Mouse (Mus musculus) brain, embryonic 14.5 days (tissue): ENCODE results near the gene Gfpt1.

Experiments used
- CTCF ChIP-seq: fragments of 200-500 bp; IDR thresholded peaks from 2 replicates; pipeline ENCODE4 v1.5.1; 2012; ENCODE audit warnings: inconsistent platforms, mild to moderate bottlenecking, moderate library complexity, borderline replicate concordance; ENCODE audit not compliant: insufficient read depth, insufficient read length; ENCODE audit errors: extremely low read depth
- POLR2A ChIP-seq: fragments of 200-500 bp; IDR thresholded peaks from 2 replicates; pipeline ENCODE4 v1.6.1; 2012; ENCODE audit warnings: mild to moderate bottlenecking, inconsistent platforms, borderline replicate concordance; ENCODE audit not compliant: poor library complexity, insufficient read depth, insufficient read length, severe bottlenecking; ENCODE audit errors: extremely low read depth

DNA sequence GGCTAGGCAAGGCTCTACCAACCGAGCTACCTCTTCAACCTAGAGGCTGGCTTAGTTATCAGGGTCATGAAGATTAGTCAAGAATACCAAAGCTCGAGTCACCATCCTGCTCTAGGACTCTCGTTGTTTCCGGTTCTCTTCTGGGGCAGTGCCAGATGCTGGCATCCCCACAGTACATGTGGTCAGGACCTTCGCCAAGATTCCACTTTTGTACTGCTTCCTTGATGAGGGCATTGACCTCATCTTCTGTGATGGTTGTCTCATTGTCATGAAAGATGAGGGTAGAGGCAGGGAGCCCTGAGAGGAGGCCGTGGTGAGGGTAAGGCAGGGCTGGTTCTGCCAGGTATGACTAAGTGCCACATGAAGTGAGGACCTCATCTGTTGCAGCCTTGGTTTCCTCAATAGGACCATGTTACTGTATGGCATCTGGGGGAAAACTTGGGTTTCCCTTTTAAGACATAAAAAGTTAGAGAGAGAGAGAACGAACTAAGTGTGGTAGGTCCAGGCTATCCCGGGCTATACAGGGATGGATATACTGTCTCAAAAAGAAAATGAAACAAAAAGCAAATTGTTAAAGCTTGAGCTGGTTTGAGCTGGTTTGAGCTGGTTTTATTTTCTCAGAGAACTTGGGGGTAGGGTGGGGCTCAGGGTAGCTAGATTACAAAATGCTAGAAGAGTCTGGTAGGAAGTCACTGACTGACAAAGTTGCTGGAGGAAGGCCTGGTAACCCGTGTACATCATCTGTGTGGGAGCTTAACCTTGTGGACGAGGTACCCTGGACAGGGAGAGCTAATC is 4.6 kb upstream of the Gfpt1 start:
- TF ChIP-seq CTCF: no peak
- TF ChIP-seq POLR2A: no peak
